Mouse (Mus musculus) layer of hippocampus, postnatal 36 days (tissue): Measurements from ENCODE around the gene Vmn2r81. TPM values are rescaled to one million over a fixed set of nuclear protein-coding genes. Genes with fewer than 3 reads are reported as not detected.
"Not testable (repeated sequence)": the region's sequence is repeated elsewhere in the genome, so short reads cannot be mapped to it uniquely, and the experiment has no call there.

Source experiments
- DNase-seq, 2 experiments: peaks; one replicate each; pipeline ENCODE4 v3.0.0; 2022
- total RNA-seq, 2 experiments: library from RNA; stranded (reverse); gene quantifications; 2 replicates each; pipeline ENCODE4 v1.2.3; 2021

Vmn2r81 gene
- total RNA-seq = not detected

- not testable (repeated sequence) for DNase-seq
Measured at GRCm38 (mm10) chr10:79247392-79247791, at the start of gene Vmn2r81. Vmn2r81 (plus strand) TSS chr10:79247692.

DNA sequence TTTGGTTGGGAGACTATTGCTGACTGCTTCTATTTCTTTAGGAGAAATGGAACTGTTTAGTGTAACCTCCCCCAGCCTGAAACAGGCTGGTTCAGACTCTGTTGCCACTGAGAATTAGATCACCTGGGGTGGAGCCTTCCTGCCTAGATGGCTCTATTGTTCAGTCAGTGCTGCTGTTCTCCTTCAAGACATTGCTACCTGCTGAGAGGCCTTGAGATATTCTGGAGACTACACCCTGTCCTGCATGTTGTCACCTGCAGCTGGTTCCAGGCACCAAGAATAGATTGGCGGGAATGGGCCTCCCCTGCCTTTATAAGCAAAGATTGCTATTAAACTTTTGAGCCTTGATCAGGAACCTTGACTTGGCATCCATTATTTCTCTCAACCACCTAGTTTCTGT lies 47.5 kb upstream of the Vmn2r81 start:
- not testable (repeated sequence) for DNase-seq

- DNase-seq = no peak
Measured at GRCm38 (mm10) chr10:79220432-79220831, 27.1 kb upstream of the Vmn2r81 start.

- DNase-seq = no peak
Measured at GRCm38 (mm10) chr10:79221606-79222005, 25.9 kb upstream of the Vmn2r81 start.

DNA sequence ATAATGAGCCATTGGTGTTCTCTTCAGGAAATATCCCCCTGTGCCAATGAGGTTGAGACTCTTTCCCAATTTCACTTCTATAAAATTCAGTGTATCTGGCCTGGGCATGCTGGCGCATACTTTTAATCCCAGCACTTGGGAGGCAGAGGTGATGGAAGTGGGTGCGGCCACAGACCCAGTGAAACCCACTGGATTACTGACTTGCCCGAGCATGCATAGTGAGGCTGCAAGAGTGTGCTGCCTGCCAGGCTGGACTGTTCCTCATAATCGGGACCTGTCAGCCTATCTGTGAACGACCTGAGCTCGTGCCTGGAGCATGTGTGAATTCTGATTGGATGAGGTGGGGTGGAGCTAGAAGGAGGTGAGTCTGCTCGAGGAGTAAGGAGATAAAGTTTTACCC lies 25.3 kb upstream of the Vmn2r81 start:
- no peak for DNase-seq

DNA sequence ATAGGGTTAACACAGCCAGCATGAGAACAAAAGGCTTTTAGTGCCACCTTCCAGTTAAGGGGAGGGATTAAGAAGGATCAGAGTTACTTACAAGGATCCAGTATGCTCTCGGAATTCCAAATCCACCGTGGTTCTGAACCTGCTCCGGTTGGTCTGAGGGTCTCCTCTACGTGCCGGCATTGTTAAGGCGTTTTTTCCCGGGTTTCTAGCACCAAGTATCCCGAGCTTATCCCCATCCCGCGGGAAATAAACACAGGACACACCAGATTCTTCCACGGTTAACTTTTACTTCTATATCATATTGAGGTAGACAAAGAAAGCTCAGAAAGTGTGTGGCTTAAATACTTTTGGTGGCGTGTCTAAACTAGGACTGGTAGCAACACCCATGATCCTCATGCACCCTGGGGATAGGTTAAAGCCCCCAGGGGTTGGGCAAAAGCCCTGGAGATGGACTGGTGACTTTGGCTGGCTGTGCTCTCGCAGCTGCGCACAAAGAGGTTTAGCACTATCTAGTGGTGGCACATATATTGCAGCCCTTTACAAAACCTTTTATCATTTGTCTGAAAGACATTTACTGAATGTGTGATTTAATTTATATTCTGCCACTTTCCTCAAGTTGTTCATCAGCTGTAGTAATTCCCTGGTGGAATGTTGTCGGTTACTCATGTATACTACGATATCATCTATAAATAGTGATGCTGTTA lies 74.7 kb downstream of the Vmn2r81 start:
- not testable (repeated sequence) for DNase-seq

GRCm38 (mm10) chr10:79322737-79323086 lies 75.2 kb downstream of the Vmn2r81 start:
- DNase-seq = no peak

Other genes with a start within 250 kb of the Vmn2r81 start
- gene Olfr1351, start 235.2 kb upstream of the Vmn2r81 start, total RNA-seq = not detected
- gene Olfr57, start 219.0 kb upstream of the Vmn2r81 start, total RNA-seq = not detected
- gene 2610008E11Rik, start 150.1 kb upstream of the Vmn2r81 start, total RNA-seq = 10 to 100 TPM; 24.3 to 26.7 TPM
- not detected for gene Vmn2r80, start 98.9 kb upstream of the Vmn2r81 start, total RNA-seq
- gene Vmn2r82, start 108.8 kb downstream of the Vmn2r81 start, total RNA-seq = not detected
- not detected for gene Vmn2r83, start 221.0 kb downstream of the Vmn2r81 start, total RNA-seq